Mouse (Mus musculus) heart, embryonic 10.5 days (tissue): Measurements from ENCODE around the gene Sf3a2. TPM values are rescaled to one million over a fixed set of nuclear protein-coding genes. Genes with fewer than 3 reads are reported as not detected.
A peak's percentile ranks its signal among the peaks of the same experiment; 100 is the strongest.

ENCODE experiments used
- microRNA counts: library from miRNA; unstranded; fragments of <30 nt; microRNA quantifications from one replicate; lab custom pipeline; 2017
- microRNA-seq: library from miRNA; unstranded; fragments of <30 nt; microRNA quantifications from one replicate; pipeline ENCODE4, GENCODE M21; 2017
- polyA plus RNA-seq: library from polyadenylated mRNA; unstranded; fragments of >200 nt; fragmentation: Nextera tagmentation; extraction: Ambion mirVana; gene quantifications from 2 replicates; pipeline ENCODE4 v1.2.1, GENCODE M21; 2016

Gene Sf3a2
- polyA plus RNA-seq, 1 experiment from 2014 or later = 84.1 TPM

MicroRNA genes within 50 kb of the gene (microRNA counts, 519-probe panel; counts per million panel counts)
- not detected for microRNA mmu-miR-1982 (lab: Ali Mortazavi, UCI)

Small RNA genes lying within 50 kb of the gene (microRNA-seq; reads per million reads assigned to microRNA genes)
- 3.0 reads per million, percentile 5 among the genes with 10 or more reads in this experiment for gene Mir1982

Other genes starting within 250 kb of the Sf3a2 start
- 25.1 and 26.9 TPM in 2 replicates for gene Rexo1, start 236.6 kb upstream of the Sf3a2 start, polyA plus RNA-seq
- 7.9 and 8.1 TPM in 2 replicates for gene Klf16, start 220.9 kb upstream of the Sf3a2 start, polyA plus RNA-seq
- 94.1 and 120 TPM in 2 replicates for gene Abhd17a, start 207.9 kb upstream of the Sf3a2 start, polyA plus RNA-seq
- 97.4 and 97.9 TPM in 2 replicates for gene Scamp4, start 195.3 kb upstream of the Sf3a2 start, polyA plus RNA-seq
- gene Adat3, start 195.3 kb upstream of the Sf3a2 start, polyA plus RNA-seq = 5.8 and 9.3 TPM in 2 replicates
- 3.1 and 3.5 TPM in 2 replicates for gene Gm49322, start 192.2 kb upstream of the Sf3a2 start, polyA plus RNA-seq
- 110 and 150 TPM in 2 replicates for gene Csnk1g2, start 175.4 kb upstream of the Sf3a2 start, polyA plus RNA-seq
- gene Btbd2, start 141.1 kb upstream of the Sf3a2 start, polyA plus RNA-seq = 59.0 and 69.9 TPM in 2 replicates
- gene Mknk2, start 120.1 kb upstream of the Sf3a2 start, polyA plus RNA-seq = 90.8 and 92.0 TPM in 2 replicates
- gene Mob3a, start 96.2 kb upstream of the Sf3a2 start, polyA plus RNA-seq = 54.8 and 56.8 TPM in 2 replicates
- gene Izumo4, start 96.0 kb upstream of the Sf3a2 start, polyA plus RNA-seq = 12.8 and 14.4 TPM in 2 replicates
- gene Ap3d1, start 55.9 kb upstream of the Sf3a2 start, polyA plus RNA-seq = 53.1 and 60.4 TPM in 2 replicates
- 25.6 and 26.1 TPM in 2 replicates for gene Dot1l, start 43.0 kb upstream of the Sf3a2 start, polyA plus RNA-seq
- 116 and 151 TPM in 2 replicates for gene Plekhj1, start 428 bp downstream of the Sf3a2 start, polyA plus RNA-seq
- gene Amh, start 7.0 kb downstream of the Sf3a2 start, polyA plus RNA-seq = not detected in 2 replicates
- 7.9 and 8.8 TPM in 2 replicates for gene Jsrp1, start 15.3 kb downstream of the Sf3a2 start, polyA plus RNA-seq
- gene Oaz1, start 28.5 kb downstream of the Sf3a2 start, polyA plus RNA-seq = 2,064 and 2,176 TPM in 2 replicates
- 0.14 and 0.43 TPM in 2 replicates for gene Lingo3, start 45.8 kb downstream of the Sf3a2 start, polyA plus RNA-seq
- gene Lsm7, start 57.0 kb downstream of the Sf3a2 start, polyA plus RNA-seq = 200 and 266 TPM in 2 replicates
- 32.1 and 34.6 TPM in 2 replicates for gene Sppl2b, start 57.1 kb downstream of the Sf3a2 start, polyA plus RNA-seq
- gene Tmprss9, start 73.7 kb downstream of the Sf3a2 start, polyA plus RNA-seq = not detected in 2 replicates
- 348 and 363 TPM in 2 replicates for gene Timm13, start 102.8 kb downstream of the Sf3a2 start, polyA plus RNA-seq
- 39.7 and 47.3 TPM in 2 replicates for gene Lmnb2, start 120.0 kb downstream of the Sf3a2 start, polyA plus RNA-seq
- gene Gadd45b, start 131.9 kb downstream of the Sf3a2 start, polyA plus RNA-seq = 17.1 and 20.1 TPM in 2 replicates
- gene Gng7, start 216.7 kb downstream of the Sf3a2 start, polyA plus RNA-seq = 1.5 and 2.1 TPM in 2 replicates
- gene Diras1, start 227.5 kb downstream of the Sf3a2 start, polyA plus RNA-seq = 0.08 and 0.11 TPM in 2 replicates
- 8.9 and 10.7 TPM in 2 replicates for gene Slc39a3, start 239.2 kb downstream of the Sf3a2 start, polyA plus RNA-seq